Mouse (Mus musculus): ENCODE measurements around the gene Ghitm. TPM values are rescaled to one million over a fixed set of nuclear protein-coding genes. Genes with fewer than 3 reads are reported as not detected.

The Ghitm gene
- polyA plus RNA-seq (2017; shearing (Covaris generic)): 283 TPM

GRCm38 (mm10) chr14:37135127-37135593 lies at the start of gene Ghitm:
Gene Ghitm, minus strand, starts transcription at chr14:37135272.

GRCm38 (mm10) chr14:37113922-37114321 lies 21.1 kb downstream of the Ghitm start, which contains the start of gene 2610528A11Rik:
Gene 2610528A11Rik, minus strand, starts transcription at chr14:37114022.

GRCm38 (mm10) chr14:37097956-37098530 lies 37.0 kb downstream of the Ghitm start, which contains the start of gene Cdhr1:
Gene Cdhr1, minus strand, starts transcription at chr14:37098347.

Other genes with a start within 250 kb of the Ghitm start
- gene Ccser2, start 166.5 kb downstream of the Ghitm start, polyA plus RNA-seq (2017; shearing (Covaris generic)): 24.3 TPM
- not detected for gene Rgr, start 86.3 kb downstream of the Ghitm start, polyA plus RNA-seq (2017; shearing (Covaris generic))
- gene Lrit1, start 80.4 kb downstream of the Ghitm start, polyA plus RNA-seq (2017; shearing (Covaris generic)): not detected
- gene Lrit2, start 67.3 kb downstream of the Ghitm start, polyA plus RNA-seq (2017; shearing (Covaris generic)): not detected
- not detected for gene Cdhr1, start 36.9 kb downstream of the Ghitm start, polyA plus RNA-seq (2017; shearing (Covaris generic))
- not detected for gene 2610528A11Rik, start 21.2 kb downstream of the Ghitm start, polyA plus RNA-seq (2017; shearing (Covaris generic))

All from CD4-positive, CD25-positive, alpha-beta regulatory T cell, adult 9 weeks (primary cell).